Mouse (Mus musculus) embryonic stem cell, embryonic (primary cell): ENCODE results near the gene Osgin1.

ENCODE experiments used
- CTCF ChIA-PET, 4 experiments: fragments of 300-600 bp in 2 of 4; fragments of 350-600 bp in 2 of 4; sonication (Branson Sonifier 250); formaldehyde crosslinking; loops; one replicate each; lab custom pipeline; 2022; ENCODE audit warnings: inconsistent platforms in 2 of 4; lab: Charles Lee
- POLR2A ChIA-PET, 4 experiments: fragments of 300-600 bp in 2 of 4; fragments of 350-600 bp in 2 of 4; sonication (Branson Sonifier 250); formaldehyde crosslinking; loops; one replicate each; lab custom pipeline; 2022; ENCODE audit warnings: antibody characterized with exemption in 4 of 4, inconsistent platforms in 1 of 4; lab: Charles Lee

Osgin1 gene

DNA sequence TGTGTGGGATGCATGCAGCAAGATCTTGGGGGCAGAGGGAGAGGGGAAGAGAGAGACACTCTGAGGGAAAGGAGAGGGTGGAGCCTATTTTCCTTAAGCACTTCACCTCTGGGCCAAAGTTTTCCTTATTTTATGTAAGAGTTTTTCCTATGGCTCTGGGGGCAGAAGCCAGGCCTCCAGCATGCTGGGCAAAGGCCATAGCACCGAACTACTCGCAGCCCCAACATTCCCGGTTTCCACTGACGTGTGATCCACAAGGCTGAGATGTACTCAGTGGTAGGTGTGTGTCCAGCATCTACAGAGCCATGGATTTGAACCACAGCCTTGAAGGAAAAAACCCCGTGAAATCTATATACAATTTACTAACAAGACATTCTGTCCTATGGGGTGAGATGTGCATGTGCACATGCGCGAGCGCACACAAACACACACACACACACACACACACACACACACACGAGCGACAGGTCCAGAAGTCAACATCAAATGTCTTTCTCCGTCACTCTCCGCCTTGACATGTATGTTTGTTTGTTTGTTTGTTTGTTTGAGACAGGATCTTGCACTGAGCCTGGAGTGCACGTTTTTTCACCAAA, at the start of gene Osgin1:
Gene Osgin1, plus strand, starts transcription at position 543 of the 593 bp plus-strand sequence.
- ChIA-PET CTCF (interaction anchor here in 2 of 4 experiments (0.6 to 0.7 kb wide), 2 partner anchors 21 to 265 kb away, joined by 3 to 5 read pairs; no protein-coding TSS in a partner anchor), POLR2A (no interaction called here)

DNA sequence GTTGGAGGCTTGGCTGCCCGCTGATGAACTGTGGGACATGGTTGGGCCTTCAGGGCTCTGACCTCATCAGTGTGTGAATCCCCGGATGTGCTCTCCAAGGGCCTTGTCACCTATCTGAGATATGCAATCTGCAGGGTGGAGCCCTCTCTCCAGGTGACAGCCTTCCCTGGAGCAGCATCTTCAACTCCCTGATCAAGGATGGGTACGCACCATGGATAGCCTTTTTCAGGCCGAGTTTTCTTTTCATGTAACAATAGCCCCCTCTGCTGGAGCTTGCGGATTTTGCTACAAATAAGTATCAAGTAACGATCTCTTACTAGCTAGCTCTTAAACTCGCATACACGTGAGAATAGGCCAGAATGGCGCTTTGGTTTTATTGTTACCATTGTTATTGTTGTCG, 49.4 kb upstream of the Osgin1 start:
- ChIA-PET POLR2A (interaction anchor here in 1 of 4 experiments (0.7 to 0.8 kb wide), 3 partner anchors 73 to 295 kb away, joined by 3 to 4 read pairs (median 3); no protein-coding TSS in a partner anchor), CTCF (interaction anchor here (0.6 to 2.7 kb wide), 30 partner anchors 10 to 294 kb away, joined by 3 to 30 read pairs (median 4); partner anchors contain the start of genes Mlycd (in 2 of the 4) and Slc38a8 (in 1 of the 4))

DNA sequence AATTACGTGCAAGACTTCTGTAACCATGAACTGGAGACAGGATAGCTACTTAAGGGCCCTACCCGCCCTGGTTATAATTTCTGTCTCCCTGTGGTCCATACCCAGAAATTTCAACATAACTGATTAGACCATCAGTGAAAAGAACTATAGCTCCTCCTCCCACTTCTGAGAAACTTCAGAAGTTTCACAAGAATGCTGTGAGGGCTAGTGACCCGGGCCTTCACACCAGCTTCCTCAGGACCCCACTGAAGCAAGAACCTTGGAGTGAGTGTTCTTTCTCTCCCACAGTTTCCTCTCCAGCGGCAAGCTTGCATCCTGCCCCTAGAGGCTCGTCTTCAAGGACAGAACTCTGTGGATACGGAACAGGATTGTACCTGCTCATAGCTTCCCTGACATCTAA, 48.1 kb upstream of the Osgin1 start:
- CTCF ChIA-PET = interaction anchor here (0.5 to 2.8 kb wide), 13 partner anchors 9 to 630 kb away, joined by 3 to 18 read pairs (median 3); partner anchors contain the start of gene Mlycd (in 1 of the 4)
- POLR2A ChIA-PET = interaction anchor here in 2 of 4 experiments (1.0 to 1.7 kb wide), 4 partner anchors 8 to 219 kb away, joined by 3 read pairs; partner anchors contain the start of genes Mlycd (in 1 of the 2) and Taf1c (in 1 of the 2)

DNA sequence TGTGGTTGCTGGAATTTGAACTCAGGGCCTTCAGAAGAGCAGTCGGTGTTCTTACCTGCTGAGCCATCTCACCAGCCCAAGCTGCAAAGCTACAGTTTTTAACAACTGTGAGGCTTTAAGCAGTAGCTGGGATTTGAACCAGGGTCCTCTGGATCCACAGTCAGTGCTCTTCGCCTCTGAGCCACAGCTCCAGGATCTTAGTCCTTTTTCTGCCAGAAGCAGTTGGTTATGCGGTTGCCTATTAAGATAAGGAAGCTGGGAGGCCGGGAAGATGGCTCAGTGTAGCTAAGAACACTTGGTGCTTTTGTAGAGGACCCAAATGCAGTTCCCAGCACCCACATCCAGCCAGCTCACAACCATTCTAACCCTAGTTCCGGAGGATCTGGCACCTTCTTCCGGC, 46.9 kb upstream of the Osgin1 start:
- ChIA-PET POLR2A (interaction anchor here in 2 of 4 experiments (0.5 to 1.7 kb wide), 2 partner anchors 13 to 404 kb away, joined by 3 read pairs; no protein-coding TSS in a partner anchor), CTCF (interaction anchor here in 3 of 4 experiments (0.6 to 2.8 kb wide), 12 partner anchors 26 to 392 kb away, joined by 3 to 13 read pairs (median 4); no protein-coding TSS in a partner anchor)

DNA sequence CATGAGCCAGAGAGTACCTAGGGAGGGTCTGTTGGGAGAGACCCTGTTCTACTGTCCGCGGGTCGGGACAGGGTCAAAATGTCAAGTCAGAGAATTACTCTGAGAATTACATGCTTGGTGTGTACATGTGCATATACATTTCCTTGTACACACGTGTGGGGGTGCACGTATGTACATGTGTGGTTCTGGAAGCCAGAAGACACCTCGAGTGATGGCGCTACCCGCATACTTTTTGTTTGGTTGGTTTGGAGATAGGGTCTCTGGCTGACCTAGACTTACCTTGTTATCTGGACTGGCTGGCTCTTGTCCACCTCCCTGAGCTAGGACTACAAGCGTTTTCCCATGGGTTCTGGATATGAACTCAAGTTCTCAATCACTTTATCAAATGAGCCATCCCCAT, 39.8 kb upstream of the Osgin1 start:
- ChIA-PET CTCF (interaction anchor here in 3 of 4 experiments (1.0 to 3.3 kb wide), 15 partner anchors 8 to 493 kb away, joined by 3 to 27 read pairs (median 5); no protein-coding TSS in a partner anchor), POLR2A (interaction anchor here in 3 of 4 experiments (0.6 to 2.6 kb wide), 15 partner anchors 8 to 279 kb away, joined by 3 to 7 read pairs (median 3); partner anchors contain the start of gene Hsbp1 (in 2 of the 3))

DNA sequence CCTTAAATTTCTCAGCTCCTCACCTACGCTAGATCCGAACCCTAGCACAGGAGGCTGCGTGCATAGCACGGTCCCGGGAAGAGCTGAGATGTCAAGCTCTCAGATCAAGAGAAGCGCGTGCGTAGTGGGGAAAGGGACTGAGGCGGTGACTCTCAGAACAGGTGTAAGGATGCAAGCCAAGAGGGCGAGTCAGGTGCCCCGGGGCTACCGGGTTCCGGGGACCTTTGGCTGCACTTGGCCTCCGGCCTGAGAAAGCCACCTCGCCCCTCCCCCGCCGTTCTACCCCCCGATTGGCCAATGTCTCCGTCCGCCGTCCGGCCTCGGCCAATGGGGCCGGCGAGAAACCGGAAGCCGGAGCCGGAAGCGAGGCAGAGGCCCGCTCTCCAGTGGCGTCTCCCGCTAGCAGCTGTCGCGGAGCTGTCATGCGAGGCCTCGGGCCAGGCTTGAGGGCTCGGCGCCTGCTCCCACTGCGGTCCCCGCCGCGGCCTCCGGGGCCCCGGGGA, 39.3 kb upstream of the Osgin1 start, which contains the start of gene Mlycd:
Gene Mlycd, plus strand, starts transcription at position 355 of the 503 bp plus-strand sequence.
- POLR2A ChIA-PET = interaction anchor here (0.6 to 2.6 kb wide), 20 partner anchors 8 to 907 kb away, joined by 3 to 7 read pairs (median 3); partner anchors contain the start of genes Hsbp1 (in 3 of the 4) and Slc38a8 (in 1 of the 4)

DNA sequence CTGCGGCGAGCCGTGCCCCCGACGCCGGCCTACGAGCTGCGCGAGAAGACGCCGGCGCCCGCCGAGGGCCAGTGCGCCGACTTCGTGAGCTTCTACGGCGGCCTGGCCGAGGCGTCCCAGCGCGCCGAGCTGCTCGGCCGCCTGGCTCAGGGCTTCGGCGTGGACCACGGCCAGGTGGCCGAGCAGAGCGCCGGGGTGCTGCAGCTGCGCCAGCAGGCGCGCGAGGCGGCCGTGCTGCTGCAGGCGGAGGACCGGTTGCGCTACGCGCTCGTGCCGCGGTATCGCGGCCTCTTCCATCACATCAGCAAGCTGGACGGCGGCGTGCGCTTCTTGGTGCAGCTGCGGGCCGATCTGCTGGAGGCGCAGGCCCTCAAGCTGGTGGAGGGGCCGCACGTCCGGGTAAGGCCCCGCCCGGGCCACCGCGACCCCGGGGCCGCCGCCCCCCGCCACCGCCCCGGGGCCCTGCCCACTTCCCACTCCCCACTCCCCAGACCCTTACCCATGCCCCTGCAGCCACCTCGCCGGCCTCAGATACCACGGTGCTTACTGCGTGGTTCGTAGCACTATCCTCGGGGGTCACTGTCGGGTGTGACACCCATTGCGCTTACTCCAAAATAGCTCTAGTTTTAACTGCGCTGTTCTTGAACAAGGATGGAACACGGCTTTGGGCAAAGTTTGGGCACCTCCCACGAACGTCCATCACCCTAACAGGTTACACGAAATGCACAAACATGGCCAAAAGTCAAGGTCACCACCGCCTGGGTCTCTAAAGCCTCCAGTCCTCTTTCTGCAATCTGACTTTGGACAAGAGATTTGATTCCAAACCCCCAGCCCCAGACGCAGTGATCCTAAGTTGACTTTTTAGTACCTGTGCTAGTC, 38.6 kb upstream of the Osgin1 start:
- CTCF ChIA-PET = interaction anchor here (0.5 to 3.3 kb wide), 26 partner anchors 9 to 492 kb away, joined by 3 to 27 read pairs (median 4); no protein-coding TSS in a partner anchor
- POLR2A ChIA-PET = interaction anchor here (0.6 to 2.6 kb wide), 18 partner anchors 9 to 907 kb away, joined by 3 to 7 read pairs (median 3); partner anchors contain the start of genes Hsbp1 (in 2 of the 4) and Slc38a8 (in 1 of the 4)

More for the DNA sequence above, 39.3 kb upstream of the Osgin1 start, which contains the start of gene Mlycd:
- CTCF ChIA-PET = interaction anchor here (0.6 to 3.3 kb wide), 22 partner anchors 9 to 492 kb away, joined by 3 to 27 read pairs (median 4); no protein-coding TSS in a partner anchor

DNA sequence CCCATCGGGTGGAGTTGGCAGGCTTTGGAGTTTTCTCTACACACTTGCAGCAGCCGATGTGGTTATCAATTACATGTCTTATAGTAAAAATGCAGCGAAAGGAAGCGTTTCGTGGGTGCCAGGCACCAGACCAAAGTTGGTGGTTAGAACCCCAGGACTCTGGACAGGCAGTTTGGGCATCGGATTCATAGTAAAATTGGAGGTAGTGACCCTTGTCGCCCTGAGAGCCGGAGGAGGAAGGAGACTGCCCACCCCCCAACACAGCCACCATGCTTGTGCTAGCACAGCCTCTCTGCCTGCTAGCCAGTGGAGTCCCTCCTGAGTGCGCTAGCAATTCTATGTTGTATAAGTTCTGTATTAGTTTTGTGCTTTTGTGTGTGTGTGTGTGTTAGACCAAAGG, 35.4 kb upstream of the Osgin1 start:
- ChIA-PET CTCF (interaction anchor here in 1 of 4 experiments (2.6 kb wide), 1 partner anchor 14 kb away, joined by 14 read pairs; no protein-coding TSS in a partner anchor), POLR2A (interaction anchor here in 1 of 4 experiments (1.5 kb wide), 1 partner anchor 9 kb away, joined by 4 read pairs; no protein-coding TSS in a partner anchor)

DNA sequence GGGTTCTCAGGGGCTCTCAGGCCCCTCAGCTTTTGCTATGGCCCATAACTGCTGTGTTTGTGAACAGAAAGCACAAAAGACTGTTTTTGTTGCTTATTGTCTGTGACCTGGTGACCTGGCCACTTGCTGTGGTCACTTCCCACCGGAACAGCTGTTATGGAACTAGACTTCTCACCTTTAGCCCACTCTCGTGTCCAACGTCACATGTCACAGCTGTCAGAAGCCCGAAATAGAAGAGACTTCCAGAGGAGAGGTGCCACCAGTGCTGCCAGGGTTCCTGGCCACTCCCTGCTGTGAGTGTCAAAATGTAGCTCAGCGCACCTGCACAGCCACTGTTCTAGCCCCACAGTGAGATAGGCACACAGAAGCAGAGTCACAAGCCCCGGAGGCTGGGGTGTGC, 34.7 kb upstream of the Osgin1 start:
- CTCF ChIA-PET = interaction anchor here in 3 of 4 experiments (0.5 to 2.6 kb wide), 4 partner anchors 13 to 317 kb away, joined by 3 to 14 read pairs (median 3); no protein-coding TSS in a partner anchor
- POLR2A ChIA-PET = interaction anchor here in 1 of 4 experiments (1.5 kb wide), 1 partner anchor 9 kb away, joined by 4 read pairs; no protein-coding TSS in a partner anchor

DNA sequence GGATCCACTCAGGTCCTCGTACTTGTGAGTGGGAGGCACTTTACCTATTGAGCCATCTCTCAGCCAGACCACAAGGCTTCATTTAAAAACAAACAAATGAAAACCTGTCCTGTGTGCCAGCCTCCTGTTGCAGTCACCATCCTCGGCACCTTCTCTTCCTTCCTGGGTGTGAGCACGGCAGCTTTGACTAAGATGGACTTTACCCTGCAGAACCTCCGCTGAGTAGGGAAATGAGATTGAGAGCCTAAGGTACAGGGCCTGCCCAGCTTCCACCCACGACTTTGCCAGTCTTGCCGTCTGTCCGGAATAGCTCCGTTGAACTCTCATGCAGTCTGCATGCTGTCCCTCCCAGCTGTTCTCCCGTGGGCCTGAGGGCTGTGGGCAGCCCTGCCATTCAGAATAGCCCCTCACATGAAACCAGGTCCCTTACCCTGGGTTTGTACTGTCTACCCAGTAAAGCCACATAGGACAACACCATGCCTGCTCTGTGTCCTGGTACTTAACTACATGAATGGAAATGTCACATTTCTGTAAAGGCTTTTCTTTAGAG, 33.7 kb upstream of the Osgin1 start:
- POLR2A ChIA-PET = interaction anchor here in 2 of 4 experiments (0.6 to 0.7 kb wide), 2 partner anchors 14 to 1127 kb away, joined by 3 read pairs; no protein-coding TSS in a partner anchor
- CTCF ChIA-PET = interaction anchor here (0.6 to 2.6 kb wide), 5 partner anchors 12 to 276 kb away, joined by 3 to 14 read pairs (median 3); no protein-coding TSS in a partner anchor

DNA sequence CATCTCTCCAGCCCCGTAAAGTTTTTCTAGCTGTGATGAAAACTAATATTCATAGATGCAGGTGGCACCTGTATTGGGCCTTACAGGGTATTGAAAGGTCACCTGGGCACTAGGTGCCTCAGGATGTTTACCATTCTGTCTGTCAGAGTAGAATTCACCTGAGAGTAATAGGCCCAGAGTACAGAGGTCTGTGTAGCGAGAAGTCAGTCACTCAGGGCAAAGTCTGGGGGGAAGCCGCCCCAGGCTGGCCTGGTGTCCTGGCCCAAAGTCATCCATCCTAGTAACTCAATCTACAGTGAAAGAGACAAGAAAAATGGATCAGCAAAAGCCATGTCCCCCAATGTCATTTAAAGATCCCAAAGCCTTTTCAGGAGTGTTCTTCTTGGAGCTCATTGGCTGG, 33.0 kb upstream of the Osgin1 start:
- POLR2A ChIA-PET = interaction anchor here in 1 of 4 experiments (1.0 kb wide), 1 partner anchor 158 kb away, joined by 3 read pairs; no protein-coding TSS in a partner anchor
- CTCF ChIA-PET = interaction anchor here in 2 of 4 experiments (0.5 to 2.6 kb wide), 3 partner anchors 12 to 298 kb away, joined by 3 to 14 read pairs (median 3); no protein-coding TSS in a partner anchor

DNA sequence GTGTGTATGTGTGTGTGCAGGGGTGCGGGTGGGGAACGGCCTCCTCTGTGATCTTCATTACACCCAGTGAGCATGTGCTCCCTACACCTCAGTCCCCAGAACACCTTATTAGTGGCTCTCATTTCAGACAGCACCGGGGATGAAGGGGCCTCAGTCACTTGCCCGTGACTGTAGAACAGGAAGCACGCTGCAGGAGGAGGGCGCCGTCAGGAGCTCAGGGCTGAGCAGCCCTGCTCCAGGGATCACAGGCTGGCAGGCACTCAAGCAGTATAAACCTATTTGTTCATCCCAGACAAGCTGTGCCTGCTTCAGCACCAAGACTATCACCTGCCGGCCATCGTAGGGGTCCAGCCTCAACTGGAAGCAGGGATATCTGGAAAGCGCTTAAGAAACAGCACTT, 30.0 kb upstream of the Osgin1 start:
- CTCF ChIA-PET = interaction anchor here in 2 of 4 experiments (0.6 to 2.9 kb wide), 4 partner anchors 9 to 272 kb away, joined by 4 to 16 read pairs (median 4); no protein-coding TSS in a partner anchor
- POLR2A ChIA-PET = interaction anchor here in 1 of 4 experiments (0.6 kb wide), 1 partner anchor 180 kb away, joined by 3 read pairs; no protein-coding TSS in a partner anchor

DNA sequence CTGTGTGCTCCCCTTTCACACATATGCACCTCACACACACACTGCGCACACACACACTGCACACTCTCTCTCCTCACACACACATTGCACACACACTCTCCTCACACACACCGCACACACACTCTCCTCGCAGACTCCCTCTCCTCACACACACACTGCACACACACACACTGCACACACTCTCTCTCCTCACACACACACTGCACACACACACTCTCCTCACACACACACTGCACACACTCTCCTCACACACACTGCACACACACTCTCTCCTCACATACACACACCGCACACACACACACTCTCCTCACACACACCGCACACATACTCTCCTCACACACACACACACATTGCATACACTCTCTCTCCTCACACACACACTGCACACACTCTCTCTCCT, 29.3 kb upstream of the Osgin1 start:
- ChIA-PET POLR2A (no interaction called here), CTCF (interaction anchor here in 1 of 4 experiments (2.9 kb wide), 1 partner anchor 8 kb away, joined by 16 read pairs; no protein-coding TSS in a partner anchor)

DNA sequence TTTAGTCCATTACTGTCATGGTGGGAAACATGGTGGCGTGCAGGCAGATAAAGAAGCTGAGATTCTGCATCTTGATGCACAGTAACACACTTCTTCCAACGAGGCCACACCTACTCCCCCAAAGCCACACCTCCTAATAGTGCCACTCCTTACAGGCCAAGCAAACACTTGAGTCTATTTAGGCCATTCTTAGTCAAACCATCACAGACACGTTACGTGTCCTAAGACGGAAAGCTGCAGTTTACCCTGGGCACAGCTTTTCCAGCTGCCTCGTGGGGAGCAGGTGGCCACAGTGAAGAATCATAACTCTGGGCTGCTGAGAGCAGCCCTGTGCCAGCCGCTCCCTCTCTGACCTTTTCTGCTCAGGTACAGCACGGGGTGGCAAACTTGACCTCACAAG, 25.6 kb upstream of the Osgin1 start:
- ChIA-PET CTCF (interaction anchor here in 2 of 4 experiments (0.8 to 1.4 kb wide), 3 partner anchors 28 to 268 kb away, joined by 3 to 4 read pairs (median 3); no protein-coding TSS in a partner anchor), POLR2A (interaction anchor here in 2 of 4 experiments (0.8 to 1.6 kb wide), 5 partner anchors 10 to 268 kb away, joined by 3 to 4 read pairs (median 3); partner anchors contain the start of gene Mbtps1 (in 1 of the 2))

DNA sequence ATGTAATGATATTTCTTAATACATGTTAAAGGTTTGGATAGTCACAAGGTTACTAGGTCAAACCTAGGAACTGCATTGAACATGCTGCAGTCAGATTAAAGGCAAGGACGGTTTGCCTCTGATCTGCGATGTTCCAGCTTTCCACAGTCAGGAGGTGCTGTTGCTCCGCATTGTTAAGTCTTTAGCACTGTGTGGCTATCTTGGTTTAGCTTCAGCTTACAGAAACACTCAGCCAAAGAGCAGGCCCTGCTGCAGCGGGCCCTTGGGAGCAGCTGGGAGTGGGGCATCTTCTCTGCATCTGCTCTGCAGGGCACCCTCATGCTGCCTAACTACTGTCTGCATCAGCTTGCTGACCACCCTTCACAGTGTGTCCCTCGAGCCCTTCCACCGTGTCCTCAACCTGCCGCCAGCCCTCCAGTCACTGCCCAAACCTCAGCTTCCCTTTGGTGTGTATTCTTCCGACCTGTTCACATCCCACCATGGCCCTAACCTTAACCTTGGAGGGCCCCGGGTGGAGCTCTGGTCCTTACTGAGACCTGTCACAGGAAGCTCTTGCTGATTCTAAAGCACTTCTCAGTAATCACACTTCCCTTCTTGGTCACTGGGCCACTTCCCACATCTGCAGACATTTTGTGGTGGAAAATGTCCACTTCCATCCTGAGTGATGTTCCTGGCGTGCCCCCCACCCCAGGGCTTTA, 21.7 kb upstream of the Osgin1 start:
- ChIA-PET POLR2A (interaction anchor here (0.6 to 2.0 kb wide), 18 partner anchors 9 to 264 kb away, joined by 3 to 11 read pairs (median 4); partner anchors contain the start of gene Mbtps1 (in 2 of the 4)), CTCF (interaction anchor here (0.5 to 3.9 kb wide), 155 partner anchors 9 to 1481 kb away, joined by 3 to 85 read pairs (median 5); partner anchors contain the start of genes Tldc1 (in 4 of the 4), Kcng4 (in 3 of the 4), Mlycd (in 3 of the 4) and Taf1c (in 3 of the 4))
